Mouse (Mus musculus) adrenal gland, postnatal 4 days (tissue): ENCODE measurements around the gene P2rx1. TPM values are rescaled to one million over a fixed set of nuclear protein-coding genes. Genes with fewer than 3 reads are reported as not detected.

Experiments used
- DNase-seq, 2 experiments: peaks; one replicate each; pipeline ENCODE4 v3.0.0; 2021 to 2022; ENCODE audit warnings: low spot score in 2 of 2, mixed read lengths in 2 of 2
- total RNA-seq, 2 experiments: library from RNA; stranded (reverse); gene quantifications; 2 replicates each; pipeline ENCODE4 v1.2.3; 2021

Gene P2rx1
- total RNA-seq, 2 experiments from 2014 or later, result 1.3 to 3.2 TPM

GRCm38 (mm10) chr11:73020953-73021800 lies 22.3 kb downstream of the P2rx1 start:
- no peak for DNase-seq

GRCm38 (mm10) chr11:73023099-73023498 lies 24.2 kb downstream of the P2rx1 start:
- DNase-seq, result no peak

GRCm38 (mm10) chr11:73023827-73024226 lies 24.9 kb downstream of the P2rx1 start:
- DNase-seq, result no peak

- no peak for DNase-seq
These were observed 25.5 kb downstream of the P2rx1 start for GRCm38 (mm10) chr11:73024236-73024904.

- no peak for DNase-seq
These were observed 28.1 kb downstream of the P2rx1 start for GRCm38 (mm10) chr11:73026961-73027360.

- peak; percentile 50 to 79 for DNase-seq
These were observed 32.1 kb downstream of the P2rx1 start for GRCm38 (mm10) chr11:73030821-73031498.

GRCm38 (mm10) chr11:73031536-73031935 lies 32.6 kb downstream of the P2rx1 start:
- DNase-seq, result no peak

GRCm38 (mm10) chr11:73036077-73036476 lies 37.2 kb downstream of the P2rx1 start:
- no peak for DNase-seq

- DNase-seq, result no peak
These were observed 38.0 kb downstream of the P2rx1 start for GRCm38 (mm10) chr11:73036889-73037288.

GRCm38 (mm10) chr11:73037691-73038090 lies 38.8 kb downstream of the P2rx1 start:
- no peak for DNase-seq

GRCm38 (mm10) chr11:73039102-73039799 lies 40.3 kb downstream of the P2rx1 start:
- DNase-seq, result peak in 1 of 2 experiments; percentile 41

GRCm38 (mm10) chr11:73044229-73044755 lies 45.4 kb downstream of the P2rx1 start:
- no peak for DNase-seq

GRCm38 (mm10) chr11:73044789-73045188 lies 45.9 kb downstream of the P2rx1 start:
- no peak for DNase-seq

- peak; percentile 89 to 99 for DNase-seq
These were observed 48.7 kb downstream of the P2rx1 start, which contains the start of gene Ncbp3 for GRCm38 (mm10) chr11:73047542-73047996. TSS of gene Ncbp3 (plus strand) at chr11:73047783.

GRCm38 (mm10) chr11:73048030-73048876 lies 49.4 kb downstream of the P2rx1 start:
- peak; percentile 26 to 31 for DNase-seq

GRCm38 (mm10) chr11:73049335-73049734 lies 50.4 kb downstream of the P2rx1 start:
- peak in 1 of 2 experiments; percentile 57 for DNase-seq

- DNase-seq, result no peak
These were observed 53.9 kb downstream of the P2rx1 start for GRCm38 (mm10) chr11:73052795-73053194.

- no peak for DNase-seq
These were observed 58.8 kb downstream of the P2rx1 start for GRCm38 (mm10) chr11:73057701-73058100.

GRCm38 (mm10) chr11:73059630-73060029 lies 60.7 kb downstream of the P2rx1 start:
- DNase-seq, result no peak

- no peak for DNase-seq
These were observed 62.5 kb downstream of the P2rx1 start for GRCm38 (mm10) chr11:73061413-73061812.
